Mouse (Mus musculus): ENCODE data around the gene Arsb. TPM values are rescaled to one million over a fixed set of nuclear protein-coding genes. Genes with fewer than 3 reads are reported as not detected.
A peak's percentile ranks its signal among the peaks of the same experiment; 100 is the strongest.
"Not testable (repeated sequence)": the region's sequence is repeated elsewhere in the genome, so short reads cannot be mapped to it uniquely, and the experiment has no call there.

Arsb gene
- polyA plus RNA-seq, 1 experiment from 2014 or later, result 11.9 TPM

- TF ChIP-seq CTCF (IDR thresholded peaks at IDR 0.05; ENCODE audit: low read depth), result no peak
- Histone ChIP-seq H3K36me3 (ENCODE audit: insufficient read depth, low read length) (no peaks in the 10 kb centered on the region), H3K4me1 (replicated peaks; ENCODE audit: insufficient read depth, low read length) (no peaks in the 10 kb centered on the region), H3K4me3 (replicated peaks; ENCODE audit: low read depth, low read length) (no peak overlapping the region), H3K9me3 (replicated peaks; ENCODE audit: low read length) (no peaks in the 10 kb centered on the region), H3K27ac (peak overlapping the region; percentile 60; the same call in 1 of the 2 replicates), H3K27me3 (ENCODE audit: insufficient read depth, low read length) (no peaks in the 10 kb centered on the region), H3K9ac (ENCODE audit: low read depth, low read length) (no peak overlapping the region), H3K4me2 (ENCODE audit: low read length) (no peak overlapping the region)
- peak; percentile 90 for DNase-seq (ENCODE audit: low spot score)
- 35% methylated on average over 5 of the region's 5 CpGs for WGBS
- ATAC-seq (replicated peaks; ENCODE audit: low FRiP score, low read depth), result no peak; the same call in 1 of the 2 replicates
These were observed 25.7 kb downstream of the Arsb start for GRCm38 (mm10) chr13:93797011-93797600.

- not testable (repeated sequence) for H3K9ac ChIP-seq (ENCODE audit: low read depth, low read length); H3K27ac ChIP-seq; ATAC-seq (replicated peaks; ENCODE audit: low FRiP score, low read depth); H3K4me3 ChIP-seq (replicated peaks; ENCODE audit: low read depth, low read length); H3K4me2 ChIP-seq (ENCODE audit: low read length); H3K27me3 ChIP-seq (ENCODE audit: insufficient read depth, low read length); DNase-seq (ENCODE audit: low spot score); H3K4me1 ChIP-seq (replicated peaks; ENCODE audit: insufficient read depth, low read length); H3K9me3 ChIP-seq (replicated peaks; ENCODE audit: low read length); H3K36me3 ChIP-seq (ENCODE audit: insufficient read depth, low read length)
- 86% methylated on average over 2 of the region's 2 CpGs for WGBS
These were observed 38.9 kb downstream of the Arsb start for GRCm38 (mm10) chr13:93810311-93810710.

GRCm38 (mm10) chr13:93814081-93814480, 42.7 kb downstream of the Arsb start:
- H3K4me1 ChIP-seq (replicated peaks; ENCODE audit: insufficient read depth, low read length), result no peaks in the 10 kb centered on the region
- H3K36me3 ChIP-seq (ENCODE audit: insufficient read depth, low read length), result no peaks in the 10 kb centered on the region
- H3K4me2 ChIP-seq (ENCODE audit: low read length), result no peak overlapping the region
- 97% methylated on average over 6 of the region's 6 CpGs for WGBS
- H3K27ac ChIP-seq, result no peak overlapping the region
- DNase-seq (ENCODE audit: low spot score), result no peak
- no peak for TF ChIP-seq CTCF (IDR thresholded peaks at IDR 0.05; ENCODE audit: low read depth)
- no peaks in the 10 kb centered on the region for H3K9me3 ChIP-seq (replicated peaks; ENCODE audit: low read length)
- no peaks in the 10 kb centered on the region for H3K27me3 ChIP-seq (ENCODE audit: insufficient read depth, low read length)
- no peak overlapping the region for H3K4me3 ChIP-seq (replicated peaks; ENCODE audit: low read depth, low read length)
- no peak overlapping the region for H3K9ac ChIP-seq (ENCODE audit: low read depth, low read length)
- ATAC-seq (replicated peaks; ENCODE audit: low FRiP score, low read depth), result no peak

GRCm38 (mm10) chr13:93814676-93815075, 43.2 kb downstream of the Arsb start:
- 97% methylated on average over 12 of the region's 12 CpGs for WGBS
- Histone ChIP-seq H3K9ac (ENCODE audit: low read depth, low read length) (no peak overlapping the region), H3K27me3 (ENCODE audit: insufficient read depth, low read length) (no peaks in the 10 kb centered on the region), H3K27ac (no peak overlapping the region), H3K4me1 (replicated peaks; ENCODE audit: insufficient read depth, low read length) (no peaks in the 10 kb centered on the region), H3K4me2 (ENCODE audit: low read length) (no peak overlapping the region), H3K36me3 (ENCODE audit: insufficient read depth, low read length) (no peaks in the 10 kb centered on the region), H3K9me3 (replicated peaks; ENCODE audit: low read length) (no peaks in the 10 kb centered on the region), H3K4me3 (replicated peaks; ENCODE audit: low read depth, low read length) (no peak overlapping the region)
- no peak for ATAC-seq (replicated peaks; ENCODE audit: low FRiP score, low read depth)
- TF ChIP-seq CTCF (IDR thresholded peaks at IDR 0.05; ENCODE audit: low read depth), result no peak
- DNase-seq (ENCODE audit: low spot score), result no peak

GRCm38 (mm10) chr13:93815128-93815527, 43.7 kb downstream of the Arsb start:
- no peak overlapping the region for H3K27ac ChIP-seq
- H3K4me2 ChIP-seq (ENCODE audit: low read length), result no peak overlapping the region
- H3K4me3 ChIP-seq (replicated peaks; ENCODE audit: low read depth, low read length), result no peak overlapping the region
- no peak overlapping the region for H3K9ac ChIP-seq (ENCODE audit: low read depth, low read length)
- 82% methylated on average over 11 of the region's 11 CpGs for WGBS
- H3K4me1 ChIP-seq (replicated peaks; ENCODE audit: insufficient read depth, low read length), result no peaks in the 10 kb centered on the region
- ATAC-seq (replicated peaks; ENCODE audit: low FRiP score, low read depth) (no peak), DNase-seq (ENCODE audit: low spot score) (no peak)
- TF ChIP-seq CTCF (IDR thresholded peaks at IDR 0.05; ENCODE audit: low read depth), result no peak
- H3K27me3 ChIP-seq (ENCODE audit: insufficient read depth, low read length), result no peaks in the 10 kb centered on the region
- no peaks in the 10 kb centered on the region for H3K9me3 ChIP-seq (replicated peaks; ENCODE audit: low read length)
- H3K36me3 ChIP-seq (ENCODE audit: insufficient read depth, low read length), result no peaks in the 10 kb centered on the region

GRCm38 (mm10) chr13:93816127-93816526, 44.7 kb downstream of the Arsb start:
- ATAC-seq (replicated peaks; ENCODE audit: low FRiP score, low read depth) (no peak), DNase-seq (ENCODE audit: low spot score) (no peak)
- no peak overlapping the region for H3K4me3 ChIP-seq (replicated peaks; ENCODE audit: low read depth, low read length)
- no peaks in the 10 kb centered on the region for H3K27me3 ChIP-seq (ENCODE audit: insufficient read depth, low read length)
- H3K4me2 ChIP-seq (ENCODE audit: low read length), result no peak overlapping the region
- no peak overlapping the region for H3K27ac ChIP-seq
- H3K4me1 ChIP-seq (replicated peaks; ENCODE audit: insufficient read depth, low read length), result no peaks in the 10 kb centered on the region
- no peak for TF ChIP-seq CTCF (IDR thresholded peaks at IDR 0.05; ENCODE audit: low read depth)
- H3K9me3 ChIP-seq (replicated peaks; ENCODE audit: low read length), result no peaks in the 10 kb centered on the region
- whole genome bisulfite sequencing, result 90% methylated on average over 2 of the region's 2 CpGs
- no peaks in the 10 kb centered on the region for H3K36me3 ChIP-seq (ENCODE audit: insufficient read depth, low read length)
- H3K9ac ChIP-seq (ENCODE audit: low read depth, low read length), result no peak overlapping the region

Measured in kidney, postnatal 0 days (tissue).